Mouse (Mus musculus) heart, postnatal 0 days (tissue): ENCODE measurements around the gene Cdh9.

Source experiments
- CTCF ChIP-seq: IDR thresholded peaks from 2 replicates; pipeline ENCODE4 v1.5.1; 2016; ENCODE audit warnings: antibody characterized with exemption, control low read depth, low read depth
- EP300 ChIP-seq: IDR thresholded peaks from 2 replicates; pipeline ENCODE4 v1.6.1; 2016; ENCODE audit warnings: antibody characterized with exemption, low read depth

DNA sequence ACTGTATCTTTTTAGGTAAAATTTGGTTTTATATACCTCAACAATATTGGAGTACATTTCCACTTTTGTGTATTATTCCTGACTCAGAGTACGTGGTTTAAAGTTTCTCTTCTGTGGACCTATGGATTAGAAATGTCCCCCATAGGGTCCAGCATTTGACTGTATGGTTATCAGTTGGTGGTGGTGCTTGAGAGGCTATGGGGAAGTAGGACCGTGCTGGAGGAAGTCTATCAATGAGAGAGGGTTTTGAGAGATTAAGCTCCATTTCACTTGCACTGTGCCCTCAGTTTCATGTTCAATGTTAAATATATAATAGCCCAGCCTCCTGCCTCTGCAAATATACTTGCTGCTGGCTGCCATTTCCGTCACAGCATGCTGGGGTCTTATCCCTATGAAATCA lies 28.7 kb upstream of the Cdh9 start:
- no peak for TF ChIP-seq CTCF
- no peak for TF ChIP-seq EP300
